Mouse (Mus musculus) lung, postnatal 10 days (tissue): ENCODE data around the gene F11r.
"Not testable (repeated sequence)": the region's sequence is repeated elsewhere in the genome, so short reads cannot be mapped to it uniquely, and the experiment has no call there.

ENCODE experiments used
- DNase-seq: peaks from one replicate; pipeline ENCODE4 v3.0.0; 2021

F11r gene

DNA sequence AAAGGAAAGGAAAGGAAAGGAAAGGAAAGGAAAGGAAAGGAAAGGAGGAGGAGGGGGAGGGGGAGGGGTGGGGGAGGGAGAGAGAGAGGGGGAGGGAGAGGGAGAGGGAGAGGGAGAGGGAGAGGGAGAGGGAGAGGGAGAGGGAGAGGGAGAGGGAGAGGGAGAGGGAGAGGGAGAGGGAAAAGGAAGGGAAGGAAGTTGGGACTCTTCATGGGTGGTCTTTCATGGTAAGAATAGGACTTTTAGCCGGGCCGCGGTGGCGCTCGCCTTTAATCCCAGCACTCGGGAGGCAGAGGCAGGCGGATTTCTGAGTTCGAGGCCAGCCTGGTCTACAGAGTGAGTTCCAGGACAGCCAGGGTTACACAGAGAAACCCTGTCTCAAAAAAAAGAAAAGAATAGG, 34.6 kb downstream of the F11r start:
- not testable (repeated sequence) for DNase-seq

DNA sequence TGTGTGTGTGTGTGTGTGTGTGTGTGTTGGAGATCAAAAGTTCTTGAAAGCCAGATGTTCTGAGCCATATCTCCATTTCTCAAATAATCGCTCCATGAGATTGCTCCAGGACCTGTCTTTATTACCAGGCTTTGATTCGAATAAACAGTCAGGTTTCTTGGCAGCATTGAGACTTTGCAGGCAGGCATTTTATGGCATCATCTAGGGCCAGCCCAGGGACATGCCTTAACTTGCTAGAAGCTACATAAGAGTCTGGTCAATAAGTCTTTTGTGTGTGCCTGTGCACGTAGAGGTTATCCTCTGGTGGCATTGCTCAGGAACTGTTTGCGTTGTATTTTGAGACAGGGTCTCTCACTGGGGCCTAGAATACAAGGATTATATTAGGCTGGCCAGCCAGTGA, 36.2 kb downstream of the F11r start:
- no peak for DNase-seq

DNA sequence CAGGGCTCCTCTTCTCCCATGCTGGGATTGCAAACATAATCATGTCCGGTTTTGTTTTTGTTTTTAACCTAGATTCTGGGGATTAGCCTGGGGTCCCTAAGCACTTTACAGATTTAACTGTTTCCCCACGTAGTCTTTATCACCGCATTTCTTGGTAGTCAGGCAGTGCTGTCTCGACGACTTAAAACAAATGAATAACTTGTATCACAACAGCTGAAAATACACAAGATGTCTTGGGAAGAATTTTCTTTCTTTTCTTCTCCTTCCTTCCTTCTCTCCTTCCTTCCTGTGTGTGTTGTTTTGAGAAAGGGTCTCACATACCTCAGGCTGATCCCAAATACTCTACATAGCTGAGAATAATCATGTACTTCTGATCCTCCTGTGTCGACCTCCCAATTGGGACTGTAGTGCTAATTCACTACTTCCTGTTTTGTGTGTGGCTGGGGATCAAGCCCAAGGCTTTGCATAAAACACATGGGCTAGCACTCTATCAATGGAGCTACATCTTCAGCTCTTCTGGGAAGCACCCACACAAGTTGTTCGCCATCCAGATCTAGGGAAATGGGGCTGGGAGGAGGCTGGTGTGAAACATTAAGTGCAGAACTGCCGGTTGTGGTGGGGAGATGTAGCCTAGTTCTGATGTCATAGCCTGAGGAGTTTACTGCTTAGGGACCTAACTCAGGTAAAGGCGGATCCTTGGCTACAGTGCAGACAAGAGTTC, 36.7 kb downstream of the F11r start:
- no peak for DNase-seq

DNA sequence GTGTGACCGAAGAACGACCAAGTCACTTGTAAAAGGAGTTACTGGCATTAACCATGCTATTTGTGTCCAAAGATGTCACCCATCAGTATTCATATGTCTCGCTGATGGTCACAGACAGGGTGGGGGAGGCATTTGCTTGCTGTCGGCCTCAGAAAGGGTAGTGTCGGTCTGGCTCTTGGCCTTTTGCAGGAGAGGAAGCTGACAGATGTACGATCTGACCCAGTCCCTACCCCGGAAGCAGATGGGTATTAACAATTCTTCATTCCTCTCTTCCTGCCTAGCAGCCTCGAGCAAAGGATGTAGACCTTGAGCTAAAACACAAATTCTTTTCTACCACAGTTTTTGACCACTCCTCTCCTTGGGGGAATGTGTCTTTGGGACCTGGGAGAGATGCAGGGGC, 39.8 kb downstream of the F11r start:
- no peak for DNase-seq

DNA sequence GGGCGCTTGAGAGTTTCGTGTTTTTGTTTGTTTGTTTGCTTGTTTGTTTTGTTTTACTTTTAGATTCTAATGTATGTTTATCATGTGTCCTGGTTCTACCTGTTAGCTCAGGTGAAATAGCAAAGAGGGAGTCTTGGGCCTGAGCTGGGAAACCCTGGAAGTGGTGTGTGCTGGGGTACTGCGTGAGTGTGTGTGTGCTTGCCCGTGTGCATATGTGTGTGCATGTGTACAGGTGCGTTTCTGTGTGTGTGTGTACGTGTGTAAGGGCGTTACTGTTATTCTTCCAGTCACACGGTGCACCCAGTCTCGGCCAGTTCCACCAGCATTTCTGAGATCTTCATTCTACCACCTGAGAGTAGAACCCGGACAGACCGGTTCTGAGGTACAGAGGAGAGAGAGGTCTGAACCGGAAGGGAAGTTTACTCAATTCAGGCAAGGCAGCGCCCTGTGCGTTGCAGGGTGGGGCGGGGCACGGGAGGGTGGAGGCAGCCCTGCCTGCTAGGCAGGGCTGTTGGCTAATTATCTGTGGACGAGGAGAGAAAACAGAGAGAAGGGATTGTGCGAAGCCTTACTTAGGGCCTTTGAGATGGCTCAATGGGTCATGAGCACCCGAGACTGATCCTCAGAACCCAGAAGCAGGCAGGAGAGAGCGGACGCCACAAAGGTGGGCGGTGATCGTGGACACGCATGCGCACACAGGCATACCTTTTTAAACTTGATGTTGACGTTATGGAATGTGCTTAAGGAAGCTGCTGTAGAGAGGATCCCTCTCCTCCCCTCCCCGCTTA, 40.6 kb downstream of the F11r start:
- DNase-seq, result peak; percentile 53

DNA sequence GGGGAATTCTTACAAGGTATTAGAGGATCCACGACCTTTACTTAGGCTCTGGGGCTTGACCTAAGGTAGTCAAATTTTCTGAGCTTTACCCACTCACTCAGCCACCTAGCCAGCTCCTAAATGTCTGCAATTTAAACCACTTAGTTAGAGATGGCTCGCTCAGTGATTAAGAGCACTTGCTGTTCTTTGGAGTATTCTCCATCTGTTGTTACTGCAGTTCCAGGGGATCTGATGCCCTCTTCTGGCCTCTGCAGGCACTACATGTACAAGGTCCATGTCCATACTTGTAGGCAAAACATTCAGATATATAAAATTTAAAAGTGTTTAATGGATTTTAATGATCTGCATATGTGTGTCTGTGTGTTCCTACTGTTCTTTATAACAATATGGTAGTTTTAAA, 41.6 kb downstream of the F11r start:
- peak; percentile 84 for DNase-seq

DNA sequence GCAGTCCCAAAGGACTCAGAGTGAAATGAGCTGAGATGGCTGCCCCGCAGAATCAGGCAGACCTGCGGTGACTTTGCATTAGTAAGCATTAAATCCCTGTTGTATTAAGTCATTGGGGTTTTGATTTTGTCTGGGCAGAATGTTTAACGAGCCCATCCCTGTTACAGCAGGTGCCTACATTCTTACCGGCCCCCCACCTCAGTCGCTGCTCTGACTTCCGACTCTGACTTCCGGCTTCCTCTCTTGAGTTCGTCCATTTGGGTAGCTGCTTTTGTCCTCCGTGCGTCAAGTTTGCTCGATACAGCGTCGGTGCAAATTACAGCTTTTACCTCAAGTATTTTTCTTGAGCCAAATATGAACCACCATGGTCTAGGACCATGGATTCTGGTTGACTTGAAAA, 56.9 kb downstream of the F11r start:
- no peak for DNase-seq

DNA sequence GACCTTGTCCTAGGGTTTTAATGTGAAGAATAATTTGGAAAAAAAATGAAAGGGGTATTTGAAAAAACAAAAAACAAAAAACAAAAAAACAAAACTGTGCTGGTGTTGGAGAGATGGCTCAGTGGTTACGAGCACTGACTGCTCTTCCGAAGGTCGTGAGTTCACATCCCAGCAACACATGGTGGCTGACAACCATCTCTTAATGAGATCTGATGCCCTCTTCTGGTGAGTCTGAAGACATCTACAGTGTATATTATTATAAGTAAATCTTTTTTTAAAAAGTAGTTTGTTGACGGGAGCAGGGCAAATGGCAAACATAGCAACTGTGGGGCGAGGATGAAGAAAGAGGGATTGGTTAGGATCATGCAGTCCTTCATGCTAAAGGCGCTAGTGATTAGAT, 58.0 kb downstream of the F11r start:
- DNase-seq, result no peak

DNA sequence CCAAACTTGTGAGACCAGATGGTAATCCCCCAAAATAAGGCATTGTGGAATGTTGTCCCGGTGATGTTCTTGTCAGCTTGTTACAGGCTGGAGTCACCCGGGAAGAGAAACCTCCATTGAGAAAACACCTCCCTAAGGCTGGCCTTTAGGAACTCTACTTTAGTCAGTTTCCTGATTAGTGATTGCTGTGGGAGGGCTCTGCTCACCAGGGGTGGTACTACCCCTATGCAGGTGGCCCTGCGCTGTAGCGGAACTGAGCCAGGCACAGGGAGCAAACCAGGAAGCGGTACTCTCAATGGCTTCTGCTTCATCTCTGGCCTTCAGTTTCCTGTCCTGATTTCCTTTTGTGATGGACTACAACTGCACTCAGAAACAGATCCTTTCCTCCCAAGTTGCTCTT, 62.5 kb downstream of the F11r start:
- DNase-seq, result no peak

DNA sequence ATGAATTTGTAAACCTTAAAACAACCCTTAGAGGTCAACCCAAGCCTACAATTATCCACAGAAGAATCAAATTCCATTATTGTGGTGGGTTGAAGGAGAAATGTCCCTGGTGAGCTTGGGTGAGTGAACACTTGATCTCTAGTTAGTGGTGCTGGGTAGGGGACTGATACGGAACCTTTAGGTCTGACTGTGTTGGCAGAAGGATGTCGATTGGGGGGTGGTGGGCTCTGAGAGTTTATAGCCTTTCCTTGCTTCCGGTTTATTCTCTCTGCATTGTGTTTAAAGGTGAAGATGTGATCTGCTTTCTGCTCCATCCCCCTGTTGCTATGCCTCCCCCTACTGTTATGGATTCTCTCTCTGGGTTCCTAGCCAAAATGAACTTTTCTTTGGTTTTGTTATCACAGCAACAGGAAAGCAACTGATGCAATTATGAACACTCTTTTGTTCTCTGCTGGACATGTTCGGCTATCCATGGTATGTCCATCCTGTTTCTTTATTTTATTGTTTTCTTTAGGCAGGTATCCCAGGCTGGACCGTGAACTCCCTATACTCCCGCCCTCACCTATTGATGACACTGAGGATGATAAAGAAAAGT, 63.8 kb downstream of the F11r start:
- no peak for DNase-seq

DNA sequence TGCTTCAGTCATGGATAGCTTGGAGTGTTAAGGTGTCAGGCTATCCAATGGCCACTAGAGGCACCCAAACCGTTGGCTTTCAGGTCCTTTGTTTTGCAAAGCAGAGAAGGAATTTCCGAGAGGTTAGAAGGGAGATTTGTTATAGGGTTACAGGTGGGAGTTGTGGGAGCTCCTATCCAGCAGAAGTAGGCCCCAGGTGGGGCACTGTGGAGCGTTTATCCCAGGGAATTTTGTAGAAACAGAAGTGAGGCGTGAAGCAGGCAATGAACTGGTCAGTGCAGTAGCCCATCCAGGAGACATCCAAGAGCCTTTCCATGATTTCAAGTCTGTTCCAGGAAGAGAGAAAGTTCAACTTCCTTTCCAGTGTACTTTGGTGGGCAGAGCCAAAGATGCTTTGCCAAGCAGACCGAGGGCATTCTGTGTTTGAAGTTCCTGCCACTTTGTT, 64.3 kb downstream of the F11r start:
- DNase-seq, result peak; percentile 43

DNA sequence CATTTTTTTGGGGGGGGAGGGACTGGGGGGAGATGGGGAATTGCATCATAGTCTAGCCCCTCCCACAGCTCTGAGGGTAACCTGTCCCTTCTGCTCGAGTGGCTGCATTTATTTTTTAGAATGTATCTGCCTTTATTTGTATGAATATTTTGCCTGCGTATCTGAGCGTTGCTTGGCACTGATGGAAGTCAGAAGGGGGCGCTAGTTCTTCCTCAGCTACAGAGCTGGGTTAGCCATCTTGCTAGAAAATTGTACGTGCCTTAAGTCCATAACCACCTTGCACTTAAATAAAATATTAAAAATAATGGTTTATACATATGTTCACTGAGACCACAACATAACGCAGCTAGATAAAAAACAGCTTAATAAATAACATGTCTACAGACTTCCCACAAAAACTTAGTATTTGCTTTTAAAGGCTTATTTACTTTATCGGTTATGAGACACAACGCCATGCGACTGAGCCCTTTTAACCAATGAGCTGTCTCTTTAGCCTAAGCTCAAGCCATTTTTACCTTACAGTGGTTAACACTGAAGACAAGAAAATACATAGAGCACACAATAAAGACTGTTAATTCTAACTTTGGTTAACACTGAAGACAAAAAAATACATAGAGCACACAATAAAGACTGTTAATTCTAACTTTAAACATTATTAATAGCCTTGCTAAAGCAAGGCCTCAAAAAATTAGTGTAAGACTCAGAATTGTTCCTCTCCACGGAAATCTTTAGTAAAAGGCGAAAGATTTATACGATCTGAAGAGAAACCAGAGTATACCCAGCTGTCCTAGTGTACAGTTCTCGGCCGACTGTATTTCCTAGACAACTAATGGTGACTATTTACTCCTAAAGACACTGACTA, 65.3 kb downstream of the F11r start:
- DNase-seq, result peak; percentile 71

DNA sequence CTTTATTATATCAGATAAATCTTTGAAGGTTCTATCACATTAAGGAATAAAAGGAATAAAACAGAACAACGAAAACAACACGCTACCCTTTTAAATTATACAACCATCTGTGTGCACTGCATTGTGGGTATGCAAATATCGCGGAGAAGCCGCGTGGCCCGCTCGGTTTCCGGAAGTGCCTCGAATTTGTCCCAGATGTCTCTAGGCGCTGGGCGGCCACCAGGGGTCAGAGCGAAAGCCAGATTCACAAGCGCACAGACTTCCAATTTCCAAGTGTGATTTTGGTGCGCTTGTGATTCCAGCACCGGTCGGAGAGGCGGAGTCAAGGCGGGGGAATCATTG, 65.9 kb downstream of the F11r start, which contains the start of gene Alyref2:
Gene Alyref2, plus strand, starts transcription at position 229 of the 342 bp plus-strand sequence.
- peak; percentile 97 for DNase-seq

DNA sequence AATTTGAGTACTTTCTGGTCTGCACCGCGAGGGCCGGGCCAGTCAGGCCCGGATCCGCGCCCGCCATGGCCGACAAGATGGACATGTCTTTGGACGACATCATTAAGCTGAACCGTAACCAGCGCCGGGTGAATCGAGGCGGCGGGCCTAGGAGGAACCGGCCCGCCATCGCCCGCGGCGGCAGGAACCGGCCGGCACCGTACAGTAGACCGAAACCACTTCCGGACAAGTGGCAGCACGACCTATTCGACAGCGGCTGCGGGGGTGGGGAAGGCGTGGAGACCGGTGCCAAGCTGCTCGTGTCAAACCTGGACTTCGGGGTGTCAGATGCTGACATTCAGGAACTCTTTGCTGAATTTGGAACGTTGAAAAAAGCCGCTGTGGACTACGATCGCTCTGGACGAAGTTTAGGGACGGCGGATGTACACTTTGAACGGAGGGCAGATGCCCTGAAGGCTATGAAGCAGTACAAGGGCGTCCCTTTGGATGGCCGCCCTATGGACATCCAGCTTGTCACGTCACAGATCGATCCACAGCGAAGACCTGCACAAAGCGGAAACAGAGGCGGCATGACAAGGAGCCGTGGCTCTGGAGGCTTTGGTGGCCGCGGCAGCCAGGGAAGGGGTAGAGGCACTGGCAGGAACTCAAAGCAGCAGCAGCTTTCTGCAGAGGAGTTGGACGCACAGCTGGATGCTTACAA, 66.4 kb downstream of the F11r start:
- peak; percentile 60 for DNase-seq

DNA sequence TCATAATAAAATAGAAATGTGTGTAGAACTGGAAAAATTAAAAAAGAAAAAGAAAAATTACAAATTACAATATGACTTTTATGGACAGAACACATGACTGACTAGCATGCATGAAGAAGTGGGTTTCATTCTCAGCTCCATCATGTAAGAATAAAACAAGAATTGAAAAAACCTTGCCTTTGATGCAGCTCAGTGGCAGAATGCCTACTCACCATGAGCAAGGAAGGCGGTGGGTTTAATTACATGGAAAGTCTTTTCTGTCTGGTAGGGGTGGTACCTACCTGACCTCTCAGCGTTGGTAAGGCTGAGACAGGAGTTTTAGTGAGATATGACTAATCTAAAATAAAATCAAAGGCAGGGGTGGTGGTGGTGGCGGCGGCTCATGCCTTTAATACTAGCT, 67.3 kb downstream of the F11r start:
- DNase-seq, result no peak

DNA sequence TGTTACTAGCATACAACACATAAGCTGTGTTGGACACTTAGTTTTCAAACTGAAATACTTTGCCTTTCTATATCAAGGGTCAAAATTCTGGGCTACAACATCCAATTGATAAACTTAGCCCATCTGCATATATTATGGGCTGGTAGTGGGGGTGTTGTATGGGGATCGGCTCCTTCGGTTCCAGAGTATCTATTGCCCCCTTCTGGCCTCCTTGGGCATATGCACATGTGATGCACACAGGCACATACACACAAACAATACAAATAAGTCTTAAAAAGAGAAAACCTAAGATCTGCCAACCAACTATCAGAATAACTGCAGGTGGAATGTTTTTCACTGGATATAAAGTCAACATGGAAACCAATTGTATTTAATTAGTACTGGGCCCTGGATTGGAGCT, 75.9 kb downstream of the F11r start:
- DNase-seq, result no peak

DNA sequence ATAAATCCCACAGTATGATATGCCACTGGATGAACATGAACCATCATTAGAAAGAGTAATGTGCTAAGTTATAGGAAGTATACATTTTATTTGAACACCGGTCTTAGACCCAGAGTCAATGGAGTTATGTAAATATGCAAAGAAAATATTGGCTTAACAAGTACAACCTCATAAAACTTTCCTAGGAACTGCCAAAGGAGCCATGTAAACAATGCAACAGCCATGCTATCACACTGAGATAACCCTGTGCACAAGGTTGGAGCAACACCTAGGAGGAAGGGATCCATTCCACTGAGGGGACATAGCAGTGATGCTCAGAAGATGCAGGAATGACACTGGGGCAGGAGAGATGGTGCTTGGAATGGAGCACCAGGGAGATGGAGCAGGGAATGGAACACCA, 76.4 kb downstream of the F11r start:
- DNase-seq, result no peak
